Mouse (Mus musculus): ENCODE measurements around the gene Zfp74.

Gene Zfp74

DNA sequence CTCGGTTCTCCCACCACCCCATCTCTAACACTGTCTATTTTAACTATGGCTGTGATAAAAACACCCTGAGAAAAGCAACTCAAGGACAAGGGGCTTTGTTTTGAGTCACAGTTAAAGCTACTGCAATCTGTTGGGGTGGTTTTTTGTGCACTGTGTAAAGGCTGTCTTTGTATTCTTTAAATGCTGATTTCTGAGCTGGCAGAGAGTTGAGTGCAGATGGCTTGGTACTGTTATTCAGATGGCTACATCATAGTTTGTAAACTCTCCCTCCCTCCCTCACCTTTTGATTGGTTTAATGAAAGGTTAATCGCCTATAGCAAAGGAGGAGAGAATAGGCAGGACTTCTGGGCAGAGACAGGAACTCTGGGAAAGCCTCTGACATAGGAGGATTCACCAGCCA, 9.7 kb downstream of the Zfp74 start:
- no peak for DNase-seq (ENCODE audit: low spot score)

DNA sequence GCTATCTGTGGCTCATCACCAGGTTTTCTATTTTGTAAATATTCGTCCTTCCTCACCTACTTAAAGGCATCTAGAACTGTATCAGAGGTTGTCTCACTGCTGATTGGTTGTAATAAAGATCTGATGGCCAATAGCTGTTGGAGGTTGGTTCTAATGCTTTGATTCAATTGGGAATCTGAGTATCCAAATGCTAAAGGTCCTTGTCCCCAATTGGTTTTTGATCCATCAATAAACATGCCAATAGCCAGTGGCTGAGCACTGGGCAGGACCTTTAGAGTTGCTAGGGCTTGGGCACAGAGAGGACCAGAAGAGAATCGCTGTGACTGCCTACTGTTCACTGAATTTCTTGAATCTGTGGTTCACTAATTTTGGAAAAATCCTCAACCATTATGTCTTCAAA, 10.2 kb downstream of the Zfp74 start:
- no peak for DNase-seq (ENCODE audit: low spot score)

DNA sequence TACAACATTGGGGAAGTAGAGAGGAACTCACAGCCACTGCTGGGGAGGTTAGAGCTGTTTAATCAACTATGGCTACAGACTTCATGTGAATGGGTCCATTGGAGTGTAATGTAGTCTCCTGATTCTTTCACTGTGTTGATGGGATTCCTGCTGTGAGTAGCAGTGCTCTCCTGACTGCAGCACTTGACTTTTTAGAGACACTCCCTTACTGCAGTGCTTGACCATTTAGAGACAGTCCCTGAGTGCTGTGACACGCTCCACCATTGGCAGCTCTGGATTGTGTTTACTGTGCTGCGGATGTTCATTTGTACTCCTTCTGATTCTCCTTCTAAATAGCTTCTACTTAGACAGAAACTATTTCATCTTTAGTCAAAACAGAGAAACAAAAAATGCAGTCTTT, 11.1 kb downstream of the Zfp74 start:
- DNase-seq (ENCODE audit: low spot score): no peak

DNA sequence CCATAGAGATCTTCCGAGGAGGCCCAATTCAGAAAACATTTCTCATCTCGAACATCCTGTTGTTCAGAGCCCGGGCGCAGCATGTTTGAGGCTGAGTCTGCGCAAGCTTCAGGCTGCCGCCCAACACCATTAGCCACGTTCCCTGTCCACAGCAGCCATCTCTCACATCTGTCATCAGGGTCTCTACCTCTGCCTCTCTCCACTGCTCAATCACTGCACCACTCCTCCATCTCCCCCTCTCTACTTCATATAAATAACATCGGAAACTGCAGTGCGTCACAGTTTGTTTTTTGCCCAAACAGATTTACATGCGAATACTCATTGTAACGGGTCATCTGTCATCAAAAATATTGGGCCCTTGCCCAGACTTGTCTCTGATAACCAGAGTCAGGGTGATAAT, 12.9 kb downstream of the Zfp74 start:
- DNase-seq (ENCODE audit: low spot score): no peak

DNA sequence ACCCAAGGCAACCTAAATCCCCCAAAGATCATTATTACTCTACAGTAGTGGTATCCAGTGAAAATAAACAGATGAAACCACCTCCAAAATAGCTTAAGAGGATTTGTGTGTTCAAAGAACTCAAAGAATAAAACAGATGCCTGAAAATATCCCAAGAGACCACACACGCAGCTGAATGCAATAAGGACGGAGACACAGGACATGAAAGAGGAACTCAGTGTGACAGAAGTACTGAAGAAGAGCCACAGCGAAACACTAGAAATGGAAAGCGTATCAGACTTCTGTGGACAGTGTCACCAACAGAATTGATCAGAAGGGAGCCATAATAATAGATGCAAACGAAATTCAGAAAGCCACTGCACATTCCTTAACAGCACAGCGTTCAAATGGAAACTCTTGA, 15.0 kb downstream of the Zfp74 start:
- DNase-seq (ENCODE audit: low spot score): no peak

DNA sequence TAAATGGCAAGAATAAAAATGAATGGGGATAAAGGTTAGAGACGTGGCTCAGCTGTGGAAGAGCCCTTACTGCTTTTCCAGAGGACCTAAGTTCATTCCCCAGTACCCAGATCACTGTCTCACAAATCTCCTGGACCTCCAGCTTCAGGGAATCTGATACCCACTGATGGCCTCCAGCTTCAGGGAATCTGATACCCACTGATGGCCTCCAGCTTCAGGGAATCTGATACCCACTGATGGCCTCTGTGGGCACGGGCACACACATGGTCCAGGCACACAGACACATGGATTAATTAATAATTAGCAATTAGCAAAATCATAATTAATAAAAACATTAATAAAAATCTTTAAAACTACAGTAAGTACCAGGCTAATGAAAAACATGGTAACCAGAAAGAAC, 31.1 kb downstream of the Zfp74 start:
- DNase-seq (ENCODE audit: low spot score): no peak

DNA sequence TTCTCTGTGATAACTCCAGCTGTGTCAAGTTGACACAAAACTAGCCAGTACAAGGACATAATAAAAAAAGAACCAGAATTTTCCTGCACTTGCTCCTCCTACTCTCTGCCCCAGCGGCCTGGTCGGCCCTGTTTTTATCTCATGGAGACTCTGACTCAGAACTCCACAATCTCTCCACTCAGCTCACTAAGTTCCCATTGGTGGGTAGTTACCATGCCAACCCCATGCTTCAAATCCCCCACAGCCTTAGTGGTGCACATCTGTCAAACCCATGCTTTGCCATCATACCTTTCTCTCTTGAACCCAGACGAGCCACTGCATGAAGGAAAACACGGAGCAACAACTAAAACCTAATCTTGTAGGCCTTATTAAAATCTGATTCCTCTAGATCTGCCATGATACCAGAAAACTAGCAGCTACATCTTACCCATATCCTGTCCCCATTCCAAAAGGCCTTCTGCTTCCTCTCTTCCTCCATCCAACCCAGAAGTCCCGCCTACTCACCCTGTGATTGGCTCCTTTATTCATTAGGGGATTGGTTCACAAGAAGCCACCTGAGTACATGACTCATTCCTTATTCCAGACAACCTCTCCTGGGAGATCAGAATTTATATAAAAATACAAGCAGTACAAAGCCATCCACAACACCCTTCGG, 32.3 kb downstream of the Zfp74 start:
- no peak for DNase-seq (ENCODE audit: low spot score)

DNA sequence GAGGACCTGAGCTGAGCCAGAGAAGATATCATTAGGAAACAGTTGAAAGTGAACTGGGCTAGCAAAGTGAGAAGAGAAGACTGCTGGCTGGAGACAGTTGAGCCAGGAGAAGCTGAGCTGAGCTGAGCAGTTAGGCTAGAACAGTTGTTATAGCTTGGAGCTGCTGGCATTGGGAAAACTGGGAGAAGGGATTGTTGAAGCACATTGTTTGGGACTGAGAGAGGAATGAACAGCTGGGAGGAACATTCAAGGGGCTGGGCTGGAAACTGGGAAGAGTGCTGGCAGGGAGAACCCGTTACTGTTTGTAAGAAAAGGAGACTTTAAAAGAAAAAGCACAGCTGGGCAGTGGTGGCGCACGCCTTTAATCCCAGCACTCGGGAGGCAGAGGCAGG, 35.8 kb downstream of the Zfp74 start:
- DNase-seq (ENCODE audit: low spot score): no peak

DNA sequence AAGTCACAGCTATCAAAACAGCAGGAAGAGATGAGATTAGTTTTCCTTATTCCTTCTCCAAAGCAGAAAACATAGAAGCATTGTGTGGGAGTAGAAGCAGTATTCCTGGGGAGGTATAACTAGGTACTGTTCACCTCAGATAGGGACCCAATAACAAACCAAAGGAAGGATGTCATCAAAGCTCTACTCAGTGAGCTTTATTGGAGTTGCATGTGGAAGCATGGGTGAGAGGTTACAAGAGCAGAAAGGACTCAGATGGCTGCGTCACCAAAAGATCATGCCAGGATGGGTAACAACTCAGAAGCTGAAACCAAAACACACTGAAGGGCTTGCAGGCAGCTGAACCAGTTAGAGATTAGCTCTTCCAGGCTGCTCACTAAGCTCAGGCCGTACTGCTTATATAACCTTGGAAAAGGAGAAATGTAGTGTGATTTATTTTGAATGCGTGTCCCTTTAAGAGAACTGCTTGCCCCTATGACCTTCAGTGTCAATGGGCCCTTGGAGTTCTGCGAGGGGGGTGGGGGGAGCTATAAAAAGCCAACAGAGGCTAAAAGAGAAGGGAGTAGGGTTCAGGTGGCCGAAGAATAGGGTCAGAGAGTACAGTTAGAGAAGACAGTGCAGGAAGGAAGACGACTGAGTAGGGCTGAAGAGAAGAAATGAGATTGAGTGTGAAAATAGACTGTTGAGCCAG, 36.4 kb downstream of the Zfp74 start:
- DNase-seq (ENCODE audit: low spot score): no peak

DNA sequence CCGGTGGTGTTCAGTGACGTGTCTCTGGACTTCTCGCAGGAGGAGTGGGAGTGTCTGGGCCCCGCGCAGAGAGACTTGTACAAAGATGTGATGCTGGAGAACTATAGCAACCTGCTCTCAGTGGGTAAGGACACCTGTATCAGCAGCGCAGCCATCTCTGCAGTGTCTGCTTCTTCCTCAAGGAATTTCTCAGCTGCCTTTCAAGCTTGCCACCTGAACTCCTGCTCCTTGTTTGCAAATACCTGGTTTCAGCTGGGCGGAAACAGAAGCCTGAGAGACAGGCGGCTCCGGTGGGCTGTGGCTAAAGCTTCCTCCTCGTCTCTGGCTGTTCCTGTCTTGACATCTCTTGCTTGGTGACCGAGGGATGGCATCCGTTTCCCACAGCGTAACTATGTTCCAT, 41.7 kb downstream of the Zfp74 start:
- no peak for DNase-seq (ENCODE audit: low spot score)

DNA sequence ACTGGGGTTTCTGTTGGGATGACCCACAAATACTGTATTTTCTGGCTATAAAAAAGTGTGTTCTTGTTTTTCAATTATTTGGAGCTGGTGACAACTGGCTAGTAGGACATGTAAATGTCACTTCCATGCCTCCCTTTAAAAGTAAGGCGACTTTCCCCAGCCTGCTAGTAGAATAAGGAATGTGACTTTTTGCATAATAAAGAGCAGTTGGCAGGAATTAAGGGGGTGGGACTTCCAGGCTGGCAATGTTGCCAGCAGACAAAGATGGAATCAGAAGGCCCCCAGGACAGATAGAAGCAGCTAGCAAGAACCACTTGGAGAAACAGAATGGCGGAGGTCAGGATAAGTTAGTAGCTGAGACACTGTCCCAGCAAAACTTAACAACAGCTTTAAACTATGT, 43.6 kb downstream of the Zfp74 start:
- no peak for DNase-seq (ENCODE audit: low spot score)

DNA sequence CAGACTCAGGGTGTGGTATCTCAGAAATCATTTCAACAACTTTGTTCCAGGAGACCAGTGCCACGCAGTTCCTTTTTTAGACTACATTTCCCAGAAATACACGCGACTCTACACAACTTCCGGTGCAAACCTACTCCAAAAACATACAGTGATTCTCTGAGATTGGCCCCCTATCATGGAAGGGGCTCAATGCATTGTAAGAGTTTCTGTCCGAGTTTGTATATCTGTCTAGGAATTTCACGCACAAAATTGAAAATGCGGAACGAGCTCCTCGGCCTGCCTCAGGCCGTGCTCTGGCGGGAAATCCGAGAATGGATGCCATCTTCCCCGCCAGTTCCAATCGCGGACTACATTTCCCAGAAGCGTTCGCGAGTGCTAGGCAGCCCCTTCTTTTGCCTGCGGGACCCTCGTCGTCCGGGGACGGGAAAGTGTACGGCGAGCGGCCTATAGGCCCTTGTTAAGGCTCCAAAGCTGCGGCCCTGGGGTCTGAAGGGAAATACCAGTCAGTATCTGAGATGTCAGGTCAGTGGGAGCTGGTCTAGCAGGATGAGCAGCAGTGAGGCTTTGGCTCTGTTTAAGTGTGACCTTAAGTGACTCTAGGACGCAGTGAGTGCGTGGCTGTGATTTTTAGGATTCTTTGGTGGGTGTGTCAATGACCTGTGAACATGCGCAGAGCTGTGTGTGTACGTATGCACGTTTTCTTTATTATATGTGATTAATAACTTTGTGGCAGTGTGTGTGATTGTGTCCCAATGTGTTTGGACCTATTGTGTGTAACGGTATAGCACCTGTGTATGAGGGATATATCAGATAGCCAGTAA, 45.5 kb downstream of the Zfp74 start, which contains the start of gene Zfp383:
Zfp383 (plus strand) TSS at position 94 of the 821 bp plus-strand sequence.
- peak; percentile 75 for DNase-seq (ENCODE audit: low spot score)

DNA sequence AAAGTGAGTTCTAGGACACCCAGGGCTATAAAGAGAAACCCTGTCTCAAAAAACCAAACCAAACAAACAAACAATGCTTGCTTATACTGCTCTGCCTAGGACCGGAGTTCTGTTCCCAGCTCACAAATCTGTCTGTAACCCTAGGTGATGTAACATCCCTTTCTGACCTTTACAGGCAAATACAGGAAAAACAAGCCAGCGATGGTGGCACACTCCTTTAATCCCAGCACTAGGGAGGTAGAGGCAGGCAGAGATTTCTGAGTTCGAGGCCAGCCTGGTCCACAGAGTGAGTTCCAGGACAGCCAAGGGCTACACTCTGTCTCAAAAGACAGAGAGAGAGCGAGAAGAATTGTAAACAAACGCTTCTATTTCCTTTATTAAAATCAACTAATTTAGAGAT, 46.7 kb downstream of the Zfp74 start:
- DNase-seq (ENCODE audit: low spot score): no peak

DNA sequence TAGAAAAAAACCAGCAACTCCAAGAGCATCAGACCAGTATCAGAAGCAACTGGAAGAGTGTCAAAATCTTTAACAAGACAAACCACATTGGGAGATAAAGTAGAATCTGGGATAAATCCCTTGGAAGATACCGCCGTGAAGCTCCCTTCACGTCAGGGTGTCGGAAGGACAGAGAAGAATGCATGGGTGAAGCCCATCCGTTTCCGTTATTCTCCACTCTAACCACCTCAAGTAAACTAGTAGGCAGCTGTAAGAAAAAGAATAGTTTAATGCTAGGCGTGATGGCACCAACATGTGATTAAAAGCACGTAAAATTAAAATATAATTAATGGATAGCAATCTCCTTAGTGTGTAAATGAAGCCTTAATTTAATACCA, 47.2 kb downstream of the Zfp74 start:
- DNase-seq (ENCODE audit: low spot score): no peak

DNA sequence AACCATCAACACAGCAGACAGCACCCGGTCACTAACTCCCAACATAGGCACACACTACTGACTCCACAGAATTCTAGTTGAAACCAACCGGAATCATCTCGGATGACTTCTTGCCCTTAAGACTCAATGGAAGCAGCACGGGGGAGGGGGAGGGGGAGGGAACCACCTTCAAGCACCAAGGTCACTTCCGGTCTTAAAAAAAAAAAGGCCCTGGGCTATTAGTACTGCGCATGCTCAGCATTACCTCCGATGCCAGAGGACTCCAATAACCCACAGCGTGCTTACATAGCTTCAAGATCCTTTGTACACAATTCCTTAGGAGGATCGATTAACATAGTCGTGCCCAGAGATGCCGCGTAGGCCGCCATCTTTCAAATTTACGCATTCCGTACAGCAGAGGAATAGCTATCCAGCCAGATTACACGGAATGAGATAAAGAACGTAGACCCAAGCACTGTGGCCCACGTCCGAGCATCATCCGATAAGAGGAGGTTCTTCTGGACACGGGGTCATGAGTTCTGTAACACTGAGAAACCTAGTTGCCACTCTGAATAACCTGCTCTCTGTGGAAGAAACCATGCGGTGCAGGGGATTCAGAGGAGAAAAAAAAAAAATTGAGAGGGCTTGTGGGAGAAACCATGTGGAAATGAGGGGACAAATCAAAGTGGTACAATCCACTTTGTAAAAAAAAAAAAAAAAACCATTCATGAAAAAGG, 47.8 kb downstream of the Zfp74 start, which contains the start of gene Zfp27:
Zfp27 (minus strand) TSS at position 607 of the 716 bp plus-strand sequence.
- peak; percentile 7 for DNase-seq (ENCODE audit: low spot score)

DNA sequence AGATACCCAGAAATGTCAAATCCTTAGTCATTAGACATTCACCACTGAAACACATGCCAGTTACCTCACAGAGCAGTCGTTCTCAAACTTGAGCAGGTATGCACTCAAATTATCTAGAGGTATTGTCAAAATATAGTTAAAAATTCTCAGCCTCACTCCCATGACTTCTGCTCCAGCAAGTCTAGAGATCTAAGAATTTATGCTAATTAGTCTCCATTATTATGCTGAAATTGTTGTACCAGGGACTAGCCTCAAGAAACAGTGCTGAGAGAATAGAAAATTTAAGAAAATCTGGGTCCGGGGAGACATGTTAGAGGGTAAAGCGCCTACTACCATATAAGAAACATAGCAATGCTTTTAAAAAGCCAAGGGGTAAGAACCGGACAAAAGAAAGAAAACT, 49.8 kb downstream of the Zfp74 start:
- DNase-seq (ENCODE audit: low spot score): no peak

DNA sequence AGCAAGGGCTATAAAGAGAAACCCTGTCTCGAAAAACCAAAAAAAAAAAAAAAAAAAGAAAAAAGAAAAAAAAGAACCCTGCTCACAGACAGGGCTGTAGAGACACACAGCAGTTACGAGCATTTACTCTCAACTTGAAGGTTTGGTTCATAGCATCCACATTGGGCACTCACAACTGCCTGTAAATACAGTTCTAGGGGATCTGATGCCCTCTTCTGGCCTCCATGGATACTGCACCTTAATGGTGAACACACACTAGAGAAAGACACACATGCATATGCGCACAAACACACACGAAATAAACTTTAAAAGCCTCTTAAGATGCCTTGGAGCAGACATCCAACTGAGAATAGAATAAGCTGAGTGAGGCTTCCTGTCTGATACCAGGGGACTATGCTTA, 55.5 kb downstream of the Zfp74 start:
- no peak for DNase-seq (ENCODE audit: low spot score)

DNA sequence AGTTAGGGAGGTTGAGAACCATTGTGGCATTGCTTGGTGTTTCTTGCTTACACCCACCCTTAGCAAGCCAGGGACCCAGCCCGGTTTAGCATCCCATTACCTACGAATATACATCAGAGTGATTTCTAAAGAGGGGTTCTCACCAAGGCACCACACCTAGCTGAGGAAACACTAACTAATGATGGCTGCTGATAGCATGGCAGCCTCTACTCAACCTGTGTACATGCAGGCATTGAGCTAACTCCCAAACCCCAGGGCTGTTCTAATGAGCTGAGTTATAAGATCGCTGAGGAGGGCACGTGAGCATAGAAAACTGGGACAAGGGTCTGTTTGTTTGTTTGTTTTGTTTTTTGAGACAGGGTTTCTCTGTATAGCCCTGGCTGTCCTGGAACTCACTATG, 61.1 kb downstream of the Zfp74 start:
- no peak for DNase-seq (ENCODE audit: low spot score)

DNA sequence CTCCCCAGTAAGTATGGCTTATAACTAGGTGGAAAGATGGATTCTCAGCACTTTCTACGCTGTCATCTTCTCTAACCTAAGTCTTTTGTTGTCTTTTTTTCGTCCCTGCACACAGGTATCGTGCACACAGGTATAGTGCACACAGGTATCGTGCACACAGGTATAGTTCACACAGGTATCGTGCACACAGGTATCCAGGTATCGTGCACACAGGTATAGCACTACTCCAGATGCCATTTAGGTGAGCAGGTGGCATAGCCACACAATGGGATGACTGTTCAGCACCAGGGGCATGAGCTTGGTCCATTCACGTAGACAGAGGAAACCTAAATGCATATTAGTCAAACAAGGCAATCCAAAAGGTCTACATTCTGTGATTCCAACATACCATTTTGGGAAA, 63.4 kb downstream of the Zfp74 start:
- no peak for DNase-seq (ENCODE audit: low spot score)

DNA sequence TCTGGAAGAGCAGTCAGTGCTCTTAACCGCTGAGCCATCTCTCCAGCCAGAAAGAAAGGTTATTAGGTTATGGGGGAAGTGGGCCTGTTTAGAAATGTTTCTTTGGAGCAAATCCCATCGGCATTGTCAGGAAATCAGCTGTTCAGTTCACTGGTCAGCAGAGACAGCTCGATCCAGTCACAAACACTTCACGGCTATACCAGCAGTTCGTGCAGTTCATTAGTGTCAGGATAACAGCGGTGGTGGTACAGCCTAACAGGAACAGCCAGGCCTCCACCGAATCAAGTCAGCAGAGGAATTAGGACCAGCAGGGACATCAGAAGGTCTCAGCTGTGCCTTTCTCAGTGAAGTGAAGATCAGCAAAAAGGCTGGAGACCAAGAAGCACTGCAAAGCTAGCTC, 73.0 kb downstream of the Zfp74 start:
- DNase-seq (ENCODE audit: low spot score): no peak
